Mouse (Mus musculus) cerebellum, adult 8-10 months (tissue): ENCODE measurements at regions not wholly inside any gene's neighbourhood (a gene's known extent, or its start where the extent isn't known, plus 50 kb on each side); places are given as distances from the start of the nearest gene placed in this dataset.
"Not testable (repeated sequence)": the region's sequence is repeated elsewhere in the genome, so short reads cannot be mapped to it uniquely, and the experiment has no call there.

Experiments used
- DNase-seq: peaks from one replicate; pipeline ENCODE4 v3.0.0; 2022

DNA sequence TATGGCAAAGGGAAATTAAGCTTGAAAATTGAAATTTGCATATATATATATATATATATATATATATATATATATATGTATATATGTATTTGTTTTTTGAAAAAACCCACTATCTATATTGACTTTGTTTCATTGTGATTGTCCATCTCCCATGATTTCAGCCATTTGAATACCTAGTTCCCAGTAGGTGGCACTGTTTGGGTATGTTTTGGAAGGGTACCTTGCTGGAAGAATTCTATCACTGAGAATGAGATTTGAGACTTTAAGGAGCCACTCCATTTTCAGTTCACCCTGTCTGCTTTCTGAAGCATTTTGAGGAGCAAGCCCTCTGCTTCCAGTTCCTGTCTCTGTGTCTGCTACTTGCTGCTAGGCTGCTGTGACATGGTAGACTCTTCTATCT, 72.8 kb upstream of the Ugt8a start:
- DNase-seq, result peak; percentile 1

DNA sequence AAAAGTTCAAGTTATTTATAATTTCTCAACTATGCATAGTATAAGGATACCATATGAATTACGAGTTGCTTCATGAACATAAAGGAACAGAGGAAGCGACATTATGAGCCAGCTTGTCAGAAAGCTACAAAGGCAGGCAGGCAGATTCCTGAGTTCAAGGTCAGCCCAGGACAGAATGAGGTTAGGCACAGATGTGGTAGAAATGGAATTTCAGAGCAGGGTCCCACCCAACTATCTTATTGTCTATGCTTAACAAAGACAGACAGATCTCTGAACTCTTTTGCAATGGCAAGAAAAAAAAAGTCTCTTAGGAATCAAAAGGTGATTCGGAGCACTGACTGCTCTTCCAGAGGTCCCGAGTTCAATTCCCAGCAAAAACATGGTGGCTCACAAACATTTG, 77.7 kb upstream of the Ugt8a start:
- no peak for DNase-seq

- no peak for DNase-seq
These were observed 105.9 kb upstream of the Ugt8a start for GRCm38 (mm10) chr3:126044327-126044726.

DNA sequence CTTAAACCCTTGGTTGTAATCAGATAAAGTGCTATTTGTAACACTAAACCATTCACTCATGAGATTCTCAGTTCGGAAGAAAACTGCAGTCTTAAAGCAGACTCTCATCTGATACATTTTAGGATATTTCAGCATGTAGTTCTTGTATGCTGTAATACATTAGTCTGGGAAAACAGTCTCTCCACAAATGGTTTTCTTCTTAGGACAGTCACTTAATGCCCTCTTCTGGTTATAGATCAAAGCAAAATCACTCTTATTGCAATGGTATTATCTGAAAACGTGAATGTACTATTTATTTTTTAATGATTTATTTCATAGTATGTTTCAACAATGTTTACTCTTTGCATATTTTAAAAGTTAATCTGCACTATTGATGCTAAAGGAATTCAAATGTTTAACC, 106.4 kb upstream of the Ugt8a start:
- no peak for DNase-seq

DNA sequence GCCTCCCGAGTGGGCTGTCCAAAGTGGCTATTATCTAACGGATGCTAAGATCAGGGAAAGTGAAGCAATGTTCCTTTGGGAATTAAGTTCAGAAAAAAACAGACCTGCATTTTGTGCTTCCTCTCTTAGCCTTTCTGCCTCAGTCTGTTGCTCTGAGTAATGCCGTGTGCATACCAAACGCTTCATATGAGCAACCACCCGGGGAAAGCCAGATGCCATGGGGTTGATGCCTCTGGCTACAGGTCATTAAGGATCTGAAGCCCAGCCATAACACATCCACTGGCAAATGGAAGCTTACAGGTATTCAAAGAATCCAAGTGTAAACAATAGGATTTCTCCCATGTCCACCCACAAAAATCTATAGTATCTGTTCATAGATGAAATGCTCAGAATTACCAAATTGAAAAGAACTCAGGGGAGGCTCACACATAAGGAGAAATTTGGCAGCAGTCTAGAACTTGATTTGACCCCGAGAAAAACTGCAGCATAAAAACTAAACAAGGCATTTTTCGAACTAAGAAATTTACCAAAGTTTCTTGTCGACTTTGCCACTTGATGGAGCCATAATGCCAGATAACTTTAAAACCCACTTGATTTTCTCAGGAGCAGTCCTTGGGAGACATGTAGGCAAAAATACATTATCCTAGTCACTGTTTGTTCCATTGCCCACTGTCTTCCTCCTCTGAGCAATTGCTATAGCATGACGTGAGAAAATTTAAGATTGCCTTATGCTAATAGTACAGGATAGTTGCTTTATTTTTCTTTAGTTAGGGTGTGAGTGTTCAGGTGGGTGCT, 107.8 kb upstream of the Ugt8a start:
- no peak for DNase-seq

GRCm38 (mm10) chr3:126058585-126058984, 120.2 kb upstream of the Ugt8a start:
- no peak for DNase-seq

GRCm38 (mm10) chr3:126105086-126105485, 166.7 kb upstream of the Ugt8a start:
- DNase-seq, result no peak

DNA sequence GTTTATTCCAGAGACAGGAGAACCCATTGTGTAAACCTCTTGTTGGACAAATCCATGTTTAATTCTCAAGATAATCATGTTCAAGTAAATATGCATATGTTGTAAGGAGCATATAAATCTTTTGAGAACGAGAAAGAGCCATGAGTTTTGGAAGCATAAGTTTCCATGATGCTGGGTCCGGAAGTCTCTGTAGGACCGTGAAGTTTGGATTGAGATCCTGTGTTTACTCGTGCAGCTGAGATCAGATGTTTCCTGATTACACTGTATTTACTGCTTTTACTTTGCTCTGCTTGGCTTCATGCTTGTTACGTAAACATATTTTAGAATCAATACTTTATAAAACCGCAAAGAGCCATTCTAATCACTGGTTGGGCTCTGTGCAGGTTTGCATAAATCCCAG, 171.0 kb upstream of the Ugt8a start:
- DNase-seq, result no peak

GRCm38 (mm10) chr3:126117849-126118248, 179.4 kb upstream of the Ugt8a start:
- no peak for DNase-seq

DNA sequence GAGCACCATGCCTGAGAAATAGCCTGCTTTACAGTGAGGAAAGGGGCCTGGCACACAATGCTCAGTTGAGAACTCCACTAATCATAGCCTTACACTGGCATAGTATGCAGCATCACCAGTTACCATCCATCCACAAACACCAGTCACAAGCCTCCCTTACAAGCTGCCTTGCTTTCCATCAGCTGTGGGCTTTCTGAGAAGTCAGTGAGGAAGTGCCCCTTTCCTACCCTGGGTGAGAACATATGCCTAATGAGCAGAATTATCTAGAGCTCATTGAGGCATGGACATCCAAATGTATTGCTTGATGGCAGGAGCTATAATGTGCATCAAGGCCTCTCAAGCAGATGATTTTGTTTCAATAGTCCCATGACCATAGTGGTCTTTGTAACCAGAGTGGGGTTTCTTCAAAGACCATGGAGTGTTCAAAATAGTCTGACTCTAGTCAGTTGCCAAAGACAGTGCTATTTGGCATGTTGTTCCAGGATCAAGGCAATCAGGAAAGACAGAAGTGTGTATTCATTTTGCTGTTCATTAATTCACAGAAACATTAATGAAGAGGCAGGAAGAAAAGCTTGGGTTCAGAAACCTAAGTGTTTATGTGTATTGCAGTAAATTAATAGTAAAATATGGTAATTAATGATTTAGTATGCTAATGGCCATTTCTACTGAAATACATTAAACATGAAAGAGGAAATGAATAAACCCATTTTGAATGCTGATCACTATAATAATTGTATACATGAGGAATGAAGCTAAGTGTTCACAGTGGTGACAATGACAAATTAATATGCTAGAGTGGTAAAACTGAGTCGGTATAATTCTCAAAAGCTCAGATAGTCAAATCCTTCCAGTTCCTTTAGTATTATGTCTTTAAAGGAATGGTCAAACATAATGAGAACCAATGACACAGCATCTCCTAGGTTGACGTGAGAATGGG, 184.2 kb upstream of the Ugt8a start:
- no peak for DNase-seq

DNA sequence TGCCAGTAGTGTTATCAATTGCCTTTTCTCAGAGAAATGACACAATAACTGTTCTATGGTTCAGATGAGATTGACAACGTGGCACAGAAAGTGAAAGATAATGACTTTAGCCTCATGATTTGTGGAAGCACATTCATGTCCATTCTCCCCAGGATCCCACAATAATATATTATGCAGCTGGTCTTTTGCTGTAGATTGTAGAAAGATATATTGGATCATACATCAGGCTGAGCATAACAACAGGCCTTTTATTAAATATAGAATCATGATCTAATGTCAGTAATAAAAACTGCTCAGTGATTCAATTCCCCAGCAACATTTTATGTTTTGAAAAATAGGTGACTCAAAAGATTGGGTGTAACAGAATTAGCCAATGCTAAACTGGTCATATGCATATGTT, 196.9 kb upstream of the Arsj start:
- no peak for DNase-seq

- no peak for DNase-seq
These were observed 154.5 kb upstream of the Arsj start for GRCm38 (mm10) chr3:126209024-126209423.

DNA sequence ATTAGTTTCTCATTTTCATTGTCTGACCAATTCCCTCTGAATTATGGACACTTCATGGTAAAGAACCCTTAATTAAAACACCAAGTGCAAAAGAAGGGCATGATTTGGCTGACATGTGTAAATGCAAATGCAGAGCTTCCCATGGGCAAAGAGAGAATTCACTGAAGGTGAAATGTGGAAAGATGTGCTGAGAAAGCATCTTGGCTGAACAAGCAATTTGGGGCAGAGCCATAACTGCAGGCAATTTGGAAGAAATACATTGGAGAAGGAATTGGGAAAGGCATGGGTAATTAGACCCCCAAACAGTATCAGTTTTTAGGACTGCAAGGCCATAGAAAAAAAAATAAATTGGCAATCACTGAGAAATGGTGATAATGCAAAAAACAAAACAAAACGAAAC, 153.3 kb upstream of the Arsj start:
- DNase-seq, result no peak

DNA sequence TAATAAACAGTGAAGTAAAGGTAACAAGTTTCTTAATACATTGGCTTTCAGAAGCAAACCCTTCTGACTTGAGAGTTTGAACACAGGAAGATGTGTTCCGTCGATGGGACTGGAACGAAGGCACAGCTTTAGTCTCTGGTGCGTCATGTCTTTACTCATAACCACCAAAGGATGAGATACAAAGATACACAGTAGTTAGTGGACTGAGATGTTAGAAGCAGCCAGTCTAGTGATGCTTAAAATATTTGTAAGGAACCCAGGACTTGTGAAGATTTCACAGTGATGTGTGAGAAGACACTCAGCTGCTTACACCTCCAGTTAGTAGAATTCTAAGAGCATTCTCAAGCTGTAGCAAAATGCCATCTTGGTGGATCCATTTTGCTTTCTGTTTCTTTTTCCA, 135.9 kb upstream of the Arsj start:
- no peak for DNase-seq

- no peak for DNase-seq
These were observed 117.7 kb upstream of the Arsj start for GRCm38 (mm10) chr3:126245834-126246233.

- DNase-seq, result no peak
These were observed 102.2 kb upstream of the Arsj start for GRCm38 (mm10) chr3:126261270-126261669.

- DNase-seq, result not testable (repeated sequence)
These were observed 91.5 kb upstream of the Arsj start for GRCm38 (mm10) chr3:126272027-126272426.

DNA sequence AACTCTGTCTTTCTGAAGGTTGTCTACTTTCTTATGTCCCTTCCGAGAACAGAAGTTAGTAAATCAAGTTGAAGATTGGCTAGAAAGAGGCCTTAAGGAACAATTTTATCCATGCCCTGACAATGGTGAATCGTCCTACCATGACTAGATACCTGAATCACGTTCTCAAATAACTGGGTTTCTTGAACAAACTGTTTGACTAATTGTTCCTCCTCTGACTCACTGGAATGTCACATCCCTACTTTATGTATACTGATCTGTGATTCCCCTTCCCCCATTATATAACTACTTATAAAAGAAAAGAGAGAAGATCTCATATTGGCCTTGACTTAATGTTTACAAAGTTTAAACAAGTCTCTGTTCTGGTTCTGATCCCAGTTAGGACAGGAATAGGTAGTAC, 89.9 kb upstream of the Arsj start:
- DNase-seq, result no peak

DNA sequence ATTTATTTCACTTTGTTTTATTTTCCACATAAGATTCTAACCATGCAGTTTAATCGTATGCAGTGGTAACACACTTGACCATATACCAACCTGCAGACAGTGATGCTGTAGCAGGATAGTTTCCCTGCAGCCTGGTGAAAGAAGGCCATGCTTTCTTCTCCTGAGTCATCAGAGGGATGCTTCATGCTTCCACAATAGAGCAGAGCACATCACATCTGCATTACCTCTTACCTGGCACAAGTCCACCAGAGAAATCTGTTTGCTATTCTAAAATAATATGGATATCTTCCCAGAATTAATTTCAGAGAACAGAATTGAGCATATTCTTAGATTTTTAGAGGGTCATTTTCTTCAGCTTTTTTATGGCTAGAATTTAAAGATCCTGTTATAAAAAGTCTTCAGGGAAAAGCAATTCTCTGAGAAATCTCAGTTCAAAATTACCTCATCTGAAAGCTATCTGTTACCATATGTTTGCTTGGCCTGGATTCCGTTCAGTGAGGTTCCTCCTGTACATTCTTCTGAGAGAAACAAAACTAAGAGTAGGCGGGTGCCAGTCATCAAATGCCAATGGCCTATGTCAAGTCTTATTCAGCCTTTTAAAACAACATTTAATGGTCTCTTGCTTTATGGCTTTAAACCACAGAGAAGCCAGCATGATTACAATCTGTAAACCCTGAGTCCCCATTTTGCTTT, 87.3 kb upstream of the Arsj start:
- DNase-seq, result peak; percentile 9

GRCm38 (mm10) chr3:126284294-126285090, 79.0 kb upstream of the Arsj start:
- no peak for DNase-seq

DNA sequence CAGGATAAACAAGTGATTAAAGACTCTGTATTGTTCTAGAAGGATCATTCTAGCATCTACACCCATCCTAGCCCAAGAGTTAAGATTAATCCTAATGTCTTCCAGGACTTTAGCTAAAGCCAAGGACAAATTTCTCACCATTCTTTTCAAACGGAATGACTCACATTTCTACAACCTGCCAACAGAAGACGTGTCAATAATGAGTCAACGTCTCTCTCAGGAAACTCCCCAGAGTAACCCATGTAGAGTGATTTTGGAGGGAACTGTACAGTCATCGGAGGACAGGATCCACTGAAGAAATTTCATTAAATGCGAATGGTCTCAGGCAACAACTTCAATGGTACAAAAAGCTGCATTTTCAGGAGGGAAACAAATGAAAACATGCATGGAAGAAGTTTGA, 71.2 kb upstream of the Arsj start:
- DNase-seq, result no peak

DNA sequence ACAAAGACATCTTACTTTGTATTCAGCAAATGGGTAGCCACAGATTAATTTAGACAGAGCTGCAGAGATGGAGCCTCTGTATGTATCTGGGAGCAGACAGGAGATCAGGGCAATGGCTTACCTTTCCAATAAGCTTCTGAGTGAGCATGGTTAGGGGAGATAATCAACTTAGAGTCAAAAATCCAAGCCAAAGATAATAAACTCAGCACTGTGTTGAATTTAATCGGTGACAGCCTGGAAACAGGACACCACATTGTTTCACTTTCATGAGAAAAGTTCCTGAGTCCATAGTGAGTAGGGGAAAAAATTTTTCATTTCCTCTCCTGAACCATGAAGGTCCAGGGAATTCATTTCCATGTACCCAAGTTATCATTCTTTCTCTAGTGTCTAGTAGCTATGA, 70.7 kb upstream of the Arsj start:
- no peak for DNase-seq

DNA sequence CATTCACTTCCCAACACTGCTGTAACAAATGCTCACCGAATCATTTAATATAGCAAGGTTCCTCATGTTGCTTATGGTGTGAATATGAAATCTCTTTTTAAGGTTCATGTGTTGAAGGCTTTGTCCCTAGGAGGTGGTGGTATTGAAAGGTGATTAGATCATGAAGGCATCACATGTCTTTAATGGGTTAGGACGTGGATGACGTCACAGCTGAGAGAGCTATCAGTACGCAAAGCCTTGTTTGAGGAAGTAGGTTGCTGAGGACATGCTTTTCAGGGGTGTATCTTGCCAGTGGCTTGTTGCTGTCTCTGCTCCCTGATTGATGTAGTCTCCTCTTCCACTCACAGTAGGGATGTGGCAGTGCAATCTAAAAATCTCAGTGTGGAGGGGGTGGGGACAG, 69.8 kb upstream of the Arsj start:
- DNase-seq, result no peak
